Mouse (Mus musculus) ovary, postnatal 10 days (tissue): ENCODE results near the gene Fap.

ENCODE experiments used
- DNase-seq: peaks from one replicate; pipeline ENCODE4 v3.0.0; 2022; ENCODE audit warnings: low spot score

Gene Fap

DNA sequence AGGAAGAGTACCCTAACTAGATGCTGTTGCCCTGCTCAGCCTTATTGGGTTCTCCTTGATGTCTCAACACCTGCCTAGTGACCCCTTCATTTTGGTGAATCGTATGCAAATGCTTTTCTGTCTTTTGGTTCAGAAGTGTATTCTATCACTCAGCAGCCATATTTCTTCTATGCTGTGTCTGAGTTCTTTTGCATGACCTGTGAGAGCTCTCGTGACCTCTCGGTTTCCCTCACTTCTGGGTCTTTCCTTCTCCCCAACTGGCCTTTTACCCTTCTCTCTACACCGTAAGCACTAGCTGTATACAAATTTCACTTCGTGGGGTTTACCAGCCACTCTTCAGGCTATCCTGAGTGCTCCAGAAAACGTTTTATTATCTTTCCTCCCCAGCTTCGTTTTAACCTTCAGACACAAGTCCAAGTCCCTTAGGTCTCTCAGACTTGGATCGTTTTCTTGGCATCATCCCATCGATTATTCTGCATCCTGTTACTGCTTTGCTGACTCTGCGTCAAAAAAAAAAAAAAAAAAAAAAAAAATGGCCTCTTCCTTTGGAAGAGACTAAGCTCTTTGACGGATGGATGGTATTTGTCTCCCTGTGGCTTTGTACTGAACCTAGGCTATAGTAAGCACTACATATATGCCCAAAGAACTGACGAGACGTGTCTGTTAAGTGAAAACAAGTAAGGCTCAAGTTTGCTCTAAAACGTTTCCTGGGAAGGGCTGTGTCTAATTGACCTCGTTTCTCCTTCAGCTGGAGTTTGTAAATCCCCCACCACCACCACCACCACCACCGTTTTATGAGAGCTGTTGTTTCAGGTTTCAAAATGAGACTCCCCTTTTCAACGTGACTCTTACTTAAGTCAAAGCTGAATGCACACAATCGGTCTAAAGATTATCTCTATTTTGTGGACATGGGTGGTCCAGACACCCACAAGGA lies 114.4 kb downstream of the Fap start:
- DNase-seq, result no peak

DNA sequence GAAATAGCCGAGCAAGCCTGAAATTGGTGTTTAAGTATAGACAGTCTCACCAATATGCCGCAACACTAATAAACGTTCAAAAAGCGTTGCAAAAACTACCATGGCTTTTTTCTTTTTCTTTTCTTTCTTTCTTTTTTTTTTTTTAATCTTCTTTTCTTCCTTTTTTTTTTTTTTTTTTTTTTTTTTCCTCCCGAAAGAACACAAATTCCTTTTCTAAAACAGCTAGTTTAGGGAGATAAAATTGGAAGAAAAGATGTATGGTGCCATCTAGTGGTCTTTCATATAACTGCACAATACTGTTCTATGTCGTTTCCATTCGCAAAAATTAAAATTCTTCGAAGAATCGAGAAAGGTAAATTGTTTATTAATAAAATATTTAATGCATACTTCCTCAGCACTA lies 115.8 kb downstream of the Fap start:
- no peak for DNase-seq

DNA sequence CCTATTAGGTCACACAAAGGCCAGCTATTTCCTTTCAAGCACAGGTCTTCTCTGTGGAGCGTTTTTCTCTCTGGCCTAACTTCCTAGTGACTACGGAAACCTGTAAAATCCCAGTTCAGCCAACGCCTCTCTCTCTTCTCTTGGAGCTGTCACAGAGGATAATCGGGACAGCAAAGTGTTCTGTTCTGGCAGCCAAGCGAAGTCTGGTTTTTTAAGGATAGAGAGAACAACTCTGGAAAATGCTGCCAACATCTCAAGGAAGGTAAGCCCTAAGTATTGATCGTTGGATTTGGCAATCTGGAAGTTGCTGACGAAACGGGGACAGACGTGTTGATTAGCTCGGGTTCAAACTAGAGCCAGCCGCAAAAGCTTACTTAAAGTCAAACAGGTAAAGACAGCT lies 118.9 kb downstream of the Fap start:
- no peak for DNase-seq

DNA sequence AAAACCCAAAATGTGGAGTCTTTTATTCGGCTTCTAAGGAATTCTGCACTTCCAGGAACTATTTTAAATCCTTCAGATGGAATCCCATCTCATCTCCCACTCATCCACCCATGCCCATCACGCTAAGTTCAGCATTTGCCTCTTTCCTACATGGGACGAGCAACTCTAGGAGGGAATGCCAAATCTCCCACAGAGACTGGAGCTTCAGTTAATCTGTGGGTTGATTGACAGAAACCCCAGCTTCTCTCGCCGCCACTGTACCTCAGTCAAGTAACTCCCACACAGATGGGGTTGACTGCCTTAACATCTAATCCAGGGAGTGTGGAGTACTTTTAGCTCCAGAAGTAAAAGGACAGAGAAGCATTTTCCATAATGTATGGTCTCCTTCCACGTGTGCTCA lies 119.8 kb downstream of the Fap start:
- DNase-seq, result no peak
